In the genomic region with DNA sequence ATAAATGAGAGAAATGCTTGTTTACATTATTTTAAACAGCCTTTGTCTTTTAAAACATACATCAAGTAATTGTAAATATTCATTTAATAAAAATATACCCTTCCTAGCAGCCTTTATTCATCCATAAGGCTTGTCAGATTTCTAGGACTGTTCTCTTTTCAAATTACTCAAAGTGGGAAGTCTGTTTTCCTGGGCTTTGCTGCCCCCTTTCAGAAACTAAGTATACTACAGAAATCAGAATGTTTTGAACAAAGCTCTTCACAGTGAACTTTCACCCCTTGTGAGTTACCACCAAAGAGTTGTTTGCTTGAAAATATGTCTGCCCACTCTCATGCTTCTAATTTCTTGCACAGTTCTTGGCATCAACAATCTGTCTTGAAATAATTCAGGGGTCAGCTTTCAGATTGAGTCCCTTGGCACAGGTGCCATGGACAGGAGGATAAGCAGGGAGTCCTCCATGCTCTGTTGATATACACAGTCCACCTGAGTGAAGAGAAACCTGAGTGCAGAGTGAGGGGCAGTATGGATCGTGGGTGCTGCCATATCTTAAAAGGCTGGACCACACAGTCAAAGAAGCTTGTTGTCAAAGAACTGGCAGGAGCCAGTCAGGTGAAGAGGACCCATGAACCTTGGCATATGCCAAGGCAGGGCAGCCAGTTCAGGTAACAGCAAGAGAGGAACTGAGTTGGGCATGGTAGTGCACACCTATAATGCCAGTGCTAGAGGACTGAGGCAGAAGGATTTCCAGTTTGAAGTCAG, we compare ENCODE assay signal across 9 mouse cellular contexts. TPM values are rescaled to one million over a fixed set of nuclear protein-coding genes. Genes with fewer than 3 reads are reported as not detected.
A peak's percentile ranks its signal among the peaks of the same experiment; 100 is the strongest.
DNase-seq lines count a peak whose midpoint lies in the region; ATAC-seq and TF ChIP-seq lines count a peak whose summit lies in the region.
"Had no signal": no experiment of that assay in that cellular context is flagged by ENCODE, and none has a peak within 500 bp of the region (broad histone marks: within the 10 kb centered on the region; RNA-seq: fewer than 3 reads in every experiment).

No protein-coding gene starts in this region.

- ATAC-seq in heart, postnatal 0 days (ENCODE audit: insufficient read depth, low read depth): no peak
- ATAC-seq in activated CD4-positive, CD25-positive, alpha-beta regulatory T cell, adult 4 months: peak; percentile 28
- ATAC-seq in neural tube, embryonic 13.5 days (ENCODE audit: low read depth): peak; percentile 33; the same call in 1 of the 2 replicates
- no peak for ATAC-seq in megakaryocyte-erythroid progenitor cell, adult 5-6 weeks (replicated peaks; ENCODE audit: low FRiP score, low TSS enrichment, poor library complexity, severe bottlenecking)

- H3K4me1 ChIP-seq in heart, postnatal 0 days (ENCODE audit: control insufficient read depth, insufficient read depth): no peaks in the 10 kb centered on the region
- no peaks in the 10 kb centered on the region for H3K4me1 ChIP-seq in neural tube, embryonic 13.5 days (replicated peaks)
- H3K4me1 ChIP-seq: neural tube, embryonic 12.5 days had no signal

- no peak overlapping the region for H3K27ac ChIP-seq in heart, postnatal 0 days (ENCODE audit: low read depth)
- no peak overlapping the region for H3K27ac ChIP-seq in neural tube, embryonic 13.5 days (replicated peaks)
- H3K27ac ChIP-seq: neural tube, embryonic 12.5 days had no signal

- no peak for TF ChIP-seq EP300 in heart, postnatal 0 days (IDR thresholded peaks at IDR 0.05; ENCODE audit: low read depth)

- H3K9ac ChIP-seq in heart, postnatal 0 days (replicated peaks; ENCODE audit: low read depth, low read length): no peak overlapping the region
- H3K9ac ChIP-seq in neural tube, embryonic 13.5 days: no peak overlapping the region
- H3K9ac ChIP-seq: neural tube, embryonic 12.5 days had no signal

- H3K9me3 ChIP-seq in heart, postnatal 0 days (replicated peaks; ENCODE audit: control insufficient read depth, low read length): no peaks in the 10 kb centered on the region
- H3K9me3 ChIP-seq in neural tube, embryonic 13.5 days: no peaks in the 10 kb centered on the region
- H3K9me3 ChIP-seq: neural tube, embryonic 12.5 days had no signal

- 27% methylated on average over 1 of the region's 1 CpGs for WGBS in heart, postnatal 0 days
- WGBS in neural tube, embryonic 13.5 days: 75% methylated on average over 1 of the region's 1 CpGs

- H3K4me2 ChIP-seq in heart, postnatal 0 days (ENCODE audit: low read depth, low read length): no peak overlapping the region
- no peak overlapping the region for H3K4me2 ChIP-seq in neural tube, embryonic 13.5 days
- H3K4me2 ChIP-seq: neural tube, embryonic 12.5 days had no signal

- TF ChIP-seq CTCF in heart, postnatal 0 days (IDR thresholded peaks at IDR 0.05; ENCODE audit: low read depth): peak; percentile 40

- H3K36me3 ChIP-seq in heart, postnatal 0 days (replicated peaks; ENCODE audit: control insufficient read depth, insufficient read depth, low read length): peaks cover 4% of the 10 kb centered on the region; the same call in 1 of the 2 replicates
- H3K36me3 ChIP-seq in neural tube, embryonic 13.5 days: peaks cover 8% of the 10 kb centered on the region

- no peak overlapping the region for H3K4me3 ChIP-seq in heart, postnatal 0 days (ENCODE audit: low read depth, low read length)
- no peak overlapping the region for H3K4me3 ChIP-seq in neural tube, embryonic 13.5 days
- H3K4me3 ChIP-seq: neural tube, embryonic 12.5 days had no signal

- no peak for DNase-seq in heart, postnatal 0 days (ENCODE audit: low spot score)
- no peak for DNase-seq in heart, adult 9 months (ENCODE audit: low spot score in 2 of 2)
- DNase-seq in CD4-positive helper T cell, adult 2 months (ENCODE audit: low read depth, low spot score): peak; percentile 16
- DNase-seq in kidney, adult 18-20 months: peak; percentile 29
- no peak for DNase-seq in layer of hippocampus, adult 8-10 months (ENCODE audit: low spot score in 2 of 2)

- no peaks in the 10 kb centered on the region for H3K27me3 ChIP-seq in heart, postnatal 0 days (ENCODE audit: control insufficient read depth, insufficient read depth, low read length)
- no peaks in the 10 kb centered on the region for H3K27me3 ChIP-seq in neural tube, embryonic 13.5 days
- H3K27me3 ChIP-seq: neural tube, embryonic 12.5 days had no signal

RNA-seq across cellular contexts. Expression of a gene that starts 47.9 kb away (rescaled TPM):
- total RNA-seq in heart, postnatal 0 days (2014; rRNA removed; ENCODE audit: low replicate concordance): 118 and 119 TPM in 2 replicates
- polyA plus RNA-seq in heart, postnatal 0 days (2015; fragmentation: Nextera tagmentation; extraction: Ambion mirVana): 172 and 173 TPM in 2 replicates
- 100 to 1,000 TPM; 412 to 421 TPM for polyA plus RNA-seq in activated CD4-positive, CD25-positive, alpha-beta regulatory T cell, adult 4 months (2017; shearing (Covaris generic))
- polyA plus RNA-seq in neural tube, embryonic 13.5 days (2015; fragmentation: Nextera tagmentation; extraction: Ambion mirVana): 301 and 356 TPM in 2 replicates
- 100 to 1,000 TPM; 160 to 177 (median 169) TPM for total RNA-seq in layer of hippocampus, adult 8-10 months (2022)
- total RNA-seq in megakaryocyte-erythroid progenitor cell, adult 5-6 weeks (2014; fragmentation: Nextera tagmentation): 192 and 240 TPM in 2 replicates
- 311 and 350 TPM in 2 replicates for total RNA-seq in megakaryocyte-erythroid progenitor cell, adult 5-6 weeks (2017)

RNA-seq across cellular contexts. Expression of a gene that starts 53.2 kb away (rescaled TPM):
- total RNA-seq in heart, postnatal 0 days (2014; rRNA removed; ENCODE audit: low replicate concordance): 9.6 and 14.6 TPM in 2 replicates
- 3.3 and 3.8 TPM in 2 replicates for polyA plus RNA-seq in heart, postnatal 0 days (2015; fragmentation: Nextera tagmentation; extraction: Ambion mirVana)
- polyA plus RNA-seq in activated CD4-positive, CD25-positive, alpha-beta regulatory T cell, adult 4 months (2017; shearing (Covaris generic)): 100 to 1,000 TPM; 157 to 185 TPM
- polyA plus RNA-seq in neural tube, embryonic 13.5 days (2015; fragmentation: Nextera tagmentation; extraction: Ambion mirVana): 16.7 and 24.2 TPM in 2 replicates
- 10 to 100 TPM; 11.5 to 27.2 (median 18.7) TPM for total RNA-seq in layer of hippocampus, adult 8-10 months (2022)
- 19.2 and 23.8 TPM in 2 replicates for total RNA-seq in megakaryocyte-erythroid progenitor cell, adult 5-6 weeks (2014; fragmentation: Nextera tagmentation)
- total RNA-seq in megakaryocyte-erythroid progenitor cell, adult 5-6 weeks (2017): 12.5 and 17.5 TPM in 2 replicates

Comparison
In these comparisons a context has a peak if more than half of its experiments do, and no peak if none do; other contexts are left out.
1. ATAC-seq: peak in activated CD4-positive, CD25-positive, alpha-beta regulatory T cell, adult 4 months (single experiment) and neural tube, embryonic 13.5 days (single experiment); none in heart, postnatal 0 days (single experiment) and megakaryocyte-erythroid progenitor cell, adult 5-6 weeks (single experiment).
2. DNase-seq: peak in CD4-positive helper T cell, adult 2 months (single experiment) and kidney, adult 18-20 months (single experiment); none in heart, postnatal 0 days (single experiment), heart, adult 9 months (0 of 2) and layer of hippocampus, adult 8-10 months (0 of 2).